Mouse (Mus musculus): ENCODE data around the gene Kctd5.
"Not testable (repeated sequence)": the region's sequence is repeated elsewhere in the genome, so short reads cannot be mapped to it uniquely, and the experiment has no call there.

The Kctd5 gene

DNA sequence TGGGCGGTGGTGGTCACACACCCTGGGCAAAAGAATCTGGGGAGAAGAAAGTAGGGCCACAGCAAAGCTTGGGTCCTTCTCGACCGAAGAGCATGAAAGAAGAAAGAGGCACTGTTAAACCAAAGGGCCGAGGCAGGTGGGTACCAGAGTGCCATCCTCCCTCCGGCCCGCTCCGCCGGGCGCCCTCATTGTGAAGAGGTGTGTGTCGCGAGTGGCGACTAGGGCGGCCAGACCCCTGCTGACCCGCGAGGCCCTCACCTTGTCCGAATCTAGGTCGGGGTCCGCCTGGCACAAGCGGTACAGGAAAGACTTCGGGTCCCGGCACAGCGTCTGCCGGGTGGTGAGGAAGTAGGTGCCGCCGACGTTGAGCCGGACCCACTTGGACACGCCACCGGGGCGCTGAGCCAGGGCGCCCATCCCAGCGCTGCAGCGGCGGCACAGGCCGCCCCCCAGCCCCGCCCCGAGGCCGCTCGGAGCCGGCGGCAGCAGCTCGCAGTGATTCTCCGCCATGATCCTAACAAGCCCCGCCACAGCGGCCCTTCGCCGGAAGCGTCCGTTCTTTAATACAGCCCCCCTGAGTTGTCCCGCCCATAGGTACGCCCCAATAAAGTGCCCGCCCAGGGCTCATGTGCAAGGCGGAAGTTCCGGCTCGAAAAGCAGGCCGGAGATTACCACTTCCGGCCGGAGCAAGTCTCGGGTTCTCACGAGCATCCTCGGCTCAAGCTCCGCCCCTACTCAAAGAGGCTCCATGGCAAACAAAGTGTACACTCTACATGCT lies at the start of gene Kctd5:
Kctd5 (minus strand) TSS at position 567 of the 778 bp plus-strand sequence.
- peak; percentile 93 for DNase-seq

GRCm38 (mm10) chr17:24119446-24119845 lies 46.2 kb upstream of the Kctd5 start:
- no peak for DNase-seq

GRCm38 (mm10) chr17:24113031-24113430 lies 39.7 kb upstream of the Kctd5 start:
- DNase-seq, result peak; percentile 38

DNA sequence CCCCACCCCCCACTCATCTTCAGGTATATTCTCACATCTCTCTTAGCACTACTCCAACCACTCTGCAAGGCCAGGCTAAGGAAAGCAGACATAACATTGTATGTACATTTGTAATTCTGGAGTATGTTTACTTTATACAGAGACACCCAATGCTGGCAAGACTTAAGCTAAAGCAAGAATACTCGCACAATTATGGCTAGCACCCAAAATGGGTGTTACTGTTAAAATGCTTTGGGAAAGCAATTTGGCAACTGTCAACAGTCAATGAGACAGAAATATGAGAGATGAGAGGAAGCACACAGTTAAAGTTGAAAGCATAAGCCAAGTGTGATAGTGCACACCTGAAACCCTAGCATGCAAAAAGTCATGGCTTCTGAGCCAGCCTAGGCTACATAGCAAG lies 38.0 kb upstream of the Kctd5 start:
- DNase-seq, result no peak

DNA sequence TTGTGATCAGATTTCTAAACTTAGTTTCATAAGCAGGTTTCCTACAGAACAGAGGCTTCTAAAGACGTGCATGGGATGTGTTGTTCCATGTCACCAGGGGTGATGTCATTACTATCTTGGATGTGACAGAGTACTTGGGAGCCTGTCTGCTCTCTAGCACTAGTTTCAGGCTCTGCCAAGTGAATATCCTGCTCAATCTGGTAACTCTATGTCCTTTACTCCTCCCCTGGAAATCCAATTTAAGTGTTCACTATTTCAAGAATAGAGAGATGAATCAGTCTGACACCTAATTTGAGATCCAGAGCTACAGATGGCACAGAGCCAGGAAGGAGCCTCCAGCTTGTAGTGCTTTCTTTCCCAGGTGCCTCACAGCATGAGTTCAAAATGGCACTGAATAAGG lies 35.6 kb upstream of the Kctd5 start:
- peak; percentile 36 for DNase-seq

GRCm38 (mm10) chr17:24105111-24105510 lies 31.8 kb upstream of the Kctd5 start:
- no peak for DNase-seq

GRCm38 (mm10) chr17:24098354-24098753 lies 25.1 kb upstream of the Kctd5 start:
- DNase-seq, result no peak

DNA sequence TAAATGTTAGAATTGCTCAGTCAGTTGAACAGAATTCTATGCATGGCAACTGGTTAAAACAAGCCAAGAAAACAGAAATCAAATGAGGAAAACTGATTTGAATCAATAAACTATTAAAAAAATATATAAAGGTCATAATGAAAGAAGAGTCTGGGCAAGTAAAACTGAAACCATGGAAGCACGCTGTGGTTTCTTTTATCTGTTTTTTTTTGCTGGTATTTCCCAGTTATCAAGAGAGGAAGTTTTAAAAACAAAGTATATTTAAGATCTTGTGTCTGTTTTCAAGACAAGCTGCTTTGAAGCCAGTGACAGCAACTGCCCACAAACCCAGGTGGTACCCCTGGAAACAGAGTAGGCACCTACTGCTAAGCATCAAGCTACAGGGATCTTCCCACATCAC lies 17.3 kb upstream of the Kctd5 start:
- DNase-seq, result no peak

DNA sequence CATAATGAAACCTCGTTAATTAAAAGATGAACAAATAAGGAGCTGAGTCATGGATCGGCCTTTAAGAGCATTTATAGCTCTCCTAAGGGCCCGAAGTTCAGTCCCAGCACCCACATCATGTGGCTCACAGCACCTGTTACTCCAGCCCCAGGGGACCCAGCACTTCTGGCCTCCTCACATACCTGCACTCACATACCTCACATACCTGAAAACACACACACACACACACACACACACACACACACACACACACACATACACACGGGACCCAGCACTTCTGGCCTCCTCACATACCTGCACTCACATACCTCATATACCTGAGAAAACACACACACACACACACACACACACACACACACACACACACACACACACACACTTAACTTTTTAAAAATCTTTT lies 13.1 kb upstream of the Kctd5 start:
- not testable (repeated sequence) for DNase-seq

DNA sequence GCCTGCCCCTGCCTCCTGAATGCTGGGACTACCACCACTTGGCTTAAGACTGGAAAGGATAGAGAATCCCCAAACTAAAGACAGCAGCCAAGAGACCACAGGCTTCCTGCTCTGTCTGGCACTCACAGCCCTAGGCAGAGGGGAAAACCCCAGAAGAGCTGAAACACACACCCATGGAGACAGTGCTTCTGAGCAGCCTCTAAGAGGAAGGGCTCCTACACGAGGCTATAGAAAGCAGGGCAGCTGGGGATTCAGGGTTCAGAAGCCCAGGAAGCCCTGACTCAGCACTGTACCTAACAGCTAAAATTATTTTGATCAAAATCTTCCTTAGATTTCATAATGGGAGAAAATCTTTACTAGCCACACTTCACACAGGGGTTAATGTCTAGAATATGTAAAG lies 11.3 kb upstream of the Kctd5 start:
- DNase-seq, result no peak

- DNase-seq, result no peak
Measured at GRCm38 (mm10) chr17:24077101-24077500, 3.8 kb upstream of the Kctd5 start.

GRCm38 (mm10) chr17:24069531-24069930 lies 3.8 kb downstream of the Kctd5 start:
- no peak for DNase-seq

- no peak for DNase-seq
Measured at GRCm38 (mm10) chr17:24068271-24068670, 5.0 kb downstream of the Kctd5 start.

- DNase-seq, result no peak
Measured at GRCm38 (mm10) chr17:24062459-24063155, 10.7 kb downstream of the Kctd5 start.

DNA sequence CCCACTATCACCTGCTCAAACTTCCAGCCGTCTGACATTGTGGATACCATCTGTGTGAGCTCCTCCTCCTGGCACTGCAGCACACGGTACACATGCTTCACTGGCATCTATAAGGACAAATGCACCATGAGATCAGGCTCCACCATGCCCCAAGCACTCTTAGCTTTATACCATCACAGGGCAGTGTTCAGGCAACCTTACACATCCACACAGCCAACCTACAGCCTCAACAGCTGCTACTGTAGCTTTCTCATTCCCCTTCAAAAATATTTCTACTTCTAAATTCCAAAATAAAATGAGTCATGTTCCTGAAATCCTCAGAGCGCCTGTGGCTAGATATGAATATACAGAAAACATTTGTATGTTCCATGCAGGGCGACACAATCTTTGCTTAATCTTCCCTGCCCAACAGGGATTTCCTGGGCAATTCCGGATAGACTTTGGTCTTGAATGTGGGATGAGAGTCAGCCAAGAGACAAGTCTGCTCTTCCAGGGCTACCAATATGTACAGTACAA lies 15.5 kb downstream of the Kctd5 start:
- DNase-seq, result no peak

- DNase-seq, result no peak
Measured at GRCm38 (mm10) chr17:24056636-24057625, 16.4 kb downstream of the Kctd5 start.

- DNase-seq, result no peak
Measured at GRCm38 (mm10) chr17:24049008-24049407, 24.3 kb downstream of the Kctd5 start.

GRCm38 (mm10) chr17:24048053-24048452 lies 25.2 kb downstream of the Kctd5 start:
- no peak for DNase-seq

GRCm38 (mm10) chr17:24046026-24046425 lies 27.3 kb downstream of the Kctd5 start:
- no peak for DNase-seq

GRCm38 (mm10) chr17:24045608-24046007 lies 27.7 kb downstream of the Kctd5 start:
- no peak for DNase-seq

- DNase-seq, result no peak
Measured at GRCm38 (mm10) chr17:24044482-24044881, 28.8 kb downstream of the Kctd5 start.

- DNase-seq, result no peak
Measured at GRCm38 (mm10) chr17:24037844-24038243, 35.4 kb downstream of the Kctd5 start, which contains the start of gene Prss27. Prss27 (plus strand) TSS chr17:24038144.

DNA sequence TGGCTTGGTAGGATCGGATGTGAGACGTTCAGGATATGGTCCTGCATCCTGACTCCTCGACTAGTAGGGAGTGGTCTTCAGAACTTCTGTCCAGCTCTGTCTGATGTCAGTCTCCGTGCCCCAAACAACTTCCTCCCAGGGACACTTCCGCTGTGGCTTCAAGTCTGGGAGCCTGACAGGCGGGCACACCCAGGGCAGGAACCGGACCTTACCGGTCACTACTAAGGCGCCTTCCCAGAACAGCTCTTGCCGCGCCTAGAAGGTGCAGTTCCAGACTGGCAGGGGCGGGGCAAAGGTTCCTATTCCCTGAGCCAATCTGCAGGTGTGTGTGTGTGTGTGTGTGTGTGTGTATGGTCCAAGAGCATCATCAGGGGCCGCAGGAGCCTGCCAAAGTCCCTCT lies 35.9 kb downstream of the Kctd5 start:
- DNase-seq, result no peak

Data from cerebellum, adult 11 months (tissue).